Mouse (Mus musculus): ENCODE measurements at regions not wholly inside any gene's neighbourhood (a gene's known extent, or its start where the extent isn't known, plus 50 kb on each side); places are given as distances from the start of the nearest gene placed in this dataset.

DNA sequence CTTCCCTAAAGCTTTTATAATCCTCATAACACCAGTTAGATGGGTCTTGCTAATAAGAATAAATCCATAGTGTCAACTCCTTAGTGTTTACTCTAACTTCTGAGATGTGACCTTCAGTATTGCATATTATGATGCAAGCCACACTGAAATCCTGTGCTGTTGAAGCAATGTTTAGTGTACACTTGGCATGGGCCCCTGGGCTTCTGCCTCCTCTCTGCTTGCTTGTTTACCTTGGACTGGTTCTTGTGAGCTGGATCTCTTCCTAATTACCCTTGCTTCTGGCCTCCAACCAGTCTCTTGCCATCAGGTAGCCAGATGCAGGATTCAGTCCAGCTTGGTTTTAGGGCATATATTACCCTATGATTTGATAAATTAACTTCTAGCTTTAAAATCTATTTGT lies 57.0 kb downstream of the Rgs2 start:
- no peak for DNase-seq (ENCODE audit: low read depth)

DNA sequence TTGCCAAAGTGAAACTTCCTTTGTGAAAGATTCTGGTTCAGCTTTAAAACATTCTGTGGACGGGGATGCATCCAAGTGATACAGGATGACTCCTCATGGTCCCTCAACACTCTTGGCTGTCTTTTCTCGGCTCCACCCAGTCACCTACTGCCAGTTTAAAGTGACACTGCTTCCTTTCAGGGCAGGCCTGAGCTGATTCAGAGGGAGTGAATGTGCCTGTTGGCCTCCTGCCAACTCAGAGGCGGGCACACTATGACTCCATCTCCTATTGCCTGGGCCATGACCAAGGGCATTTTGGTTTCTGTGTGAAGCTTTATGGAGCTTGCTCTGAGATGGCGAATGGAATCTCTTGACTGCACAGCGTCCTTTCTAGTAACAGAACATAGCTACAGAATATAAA lies 62.5 kb downstream of the Rgs2 start:
- DNase-seq (ENCODE audit: low read depth), result no peak

DNA sequence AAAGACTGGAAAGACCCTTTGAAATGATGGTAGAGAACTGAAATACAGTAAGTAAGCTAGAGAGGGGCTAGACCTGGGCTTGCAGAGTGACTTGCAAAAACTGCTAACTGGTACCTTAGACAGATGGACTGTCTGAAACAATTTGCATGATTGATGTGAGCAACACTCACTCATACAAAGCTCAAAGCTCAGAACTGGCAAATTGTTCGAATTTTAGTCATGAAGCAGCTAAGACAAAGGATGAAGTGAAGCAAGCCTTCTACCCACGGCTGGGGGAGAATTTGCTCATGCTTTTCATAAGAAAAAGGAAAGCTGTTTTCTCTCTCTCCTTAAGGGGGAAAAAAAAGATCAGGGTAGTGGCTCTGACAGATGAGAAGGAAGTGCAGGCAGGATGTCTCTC lies 64.5 kb downstream of the Rgs2 start:
- no peak for DNase-seq (ENCODE audit: low read depth)

DNA sequence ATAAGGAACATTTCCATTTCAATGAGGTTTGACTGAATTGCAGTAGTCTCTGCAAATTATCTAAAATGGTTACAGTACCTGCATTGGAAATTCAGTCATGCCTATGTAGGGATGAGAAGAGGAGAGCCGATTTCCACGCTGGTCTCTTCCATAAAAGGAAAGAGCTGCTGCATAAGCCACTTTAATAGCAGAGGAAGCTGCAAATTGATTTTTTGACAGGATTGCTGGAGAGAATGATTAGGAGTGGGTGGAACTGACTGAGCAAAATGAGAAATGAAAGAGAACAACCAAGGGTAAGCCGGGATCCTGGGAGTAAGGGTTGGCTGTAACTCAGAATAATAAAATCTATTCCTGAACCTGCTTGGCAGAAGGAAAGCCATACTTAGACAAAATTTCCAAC lies 65.4 kb downstream of the Rgs2 start:
- DNase-seq (ENCODE audit: low read depth), result no peak

DNA sequence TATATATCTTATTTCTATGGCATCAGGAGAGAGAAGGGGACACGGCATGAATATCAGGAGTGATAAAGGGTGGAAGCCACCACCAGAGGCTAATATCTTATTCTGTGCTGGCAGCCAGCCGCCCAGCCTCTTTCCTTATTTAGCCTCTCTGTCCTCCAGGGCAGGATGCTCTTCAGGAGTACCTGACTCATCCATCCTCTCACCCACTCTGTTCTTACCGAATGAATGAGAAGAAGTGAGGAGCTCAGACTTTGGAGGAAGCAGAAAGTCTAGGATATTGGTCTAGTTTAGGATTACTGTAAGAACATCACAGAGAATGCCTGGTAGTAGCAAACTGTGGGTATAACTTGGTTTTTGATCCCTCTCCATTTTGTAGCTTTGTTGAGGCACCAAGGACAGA lies 73.2 kb downstream of the Rgs2 start:
- no peak for DNase-seq (ENCODE audit: low read depth)

DNA sequence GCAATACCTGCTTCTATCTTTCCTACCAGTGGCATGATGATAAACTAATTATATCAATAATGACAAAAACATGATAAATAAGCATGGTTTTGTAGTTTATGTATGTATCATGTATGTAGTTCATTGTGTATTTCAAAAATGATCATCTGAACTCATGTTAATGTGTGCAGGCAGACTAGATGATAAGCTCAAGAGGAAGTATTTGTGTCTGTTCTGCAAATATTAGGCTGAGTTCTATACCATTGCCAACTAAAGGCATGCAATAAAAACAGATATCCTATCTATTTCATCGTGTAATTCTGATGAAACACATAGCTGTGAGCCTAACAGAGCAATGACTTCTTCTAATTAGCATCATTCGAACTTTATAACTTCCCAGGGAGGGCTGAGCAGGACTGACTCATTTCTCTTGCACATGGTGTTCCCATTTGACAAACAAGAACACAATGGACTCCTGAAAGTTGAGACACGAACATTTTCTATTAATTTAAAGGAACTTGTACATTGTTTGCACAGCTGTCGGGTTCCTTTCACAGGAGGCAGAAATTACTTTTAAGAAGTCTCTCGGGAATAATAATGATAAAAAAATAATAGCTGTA lies 74.3 kb downstream of the Rgs2 start:
- no peak for DNase-seq (ENCODE audit: low read depth)

DNA sequence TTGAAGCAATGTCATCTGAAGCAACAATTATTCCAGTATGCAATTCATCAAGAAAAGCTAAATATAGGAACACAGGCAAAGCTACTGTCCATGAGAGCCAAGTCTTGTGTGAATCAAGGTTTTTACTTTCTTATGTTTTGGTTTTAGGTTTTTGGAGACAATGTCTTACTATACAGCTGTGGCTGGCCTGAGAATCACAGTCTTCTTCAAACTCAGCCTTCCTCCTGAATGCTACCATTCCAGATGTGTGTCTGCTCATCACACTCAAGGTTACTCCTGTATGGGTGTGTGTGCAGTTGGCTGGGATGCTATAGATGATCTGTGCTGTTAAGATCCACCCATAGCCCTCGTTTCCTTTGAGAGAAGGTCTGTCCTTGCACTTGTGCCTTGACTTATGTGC lies 81.5 kb downstream of the Rgs2 start:
- DNase-seq (ENCODE audit: low read depth), result no peak

DNA sequence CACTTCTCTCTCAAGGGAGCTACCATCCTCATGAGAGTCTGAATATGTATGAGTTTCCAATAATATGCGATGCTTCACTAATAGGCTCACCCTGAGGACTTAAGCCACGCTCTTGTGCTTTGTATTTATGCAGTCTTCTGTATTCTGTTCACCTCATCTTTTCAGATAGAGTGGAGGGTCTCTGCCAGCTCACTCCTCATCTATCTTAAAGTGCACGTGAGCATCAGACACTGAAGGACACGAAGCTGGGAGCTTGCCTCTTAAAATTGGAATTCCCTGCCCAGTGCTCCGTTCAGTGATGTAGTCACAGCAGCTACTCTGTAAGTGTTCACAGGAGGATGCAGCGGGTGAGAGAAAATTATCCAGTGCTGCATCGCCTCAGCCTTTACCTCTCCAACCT lies 83.7 kb downstream of the Rgs2 start:
- no peak for DNase-seq (ENCODE audit: low read depth)

DNA sequence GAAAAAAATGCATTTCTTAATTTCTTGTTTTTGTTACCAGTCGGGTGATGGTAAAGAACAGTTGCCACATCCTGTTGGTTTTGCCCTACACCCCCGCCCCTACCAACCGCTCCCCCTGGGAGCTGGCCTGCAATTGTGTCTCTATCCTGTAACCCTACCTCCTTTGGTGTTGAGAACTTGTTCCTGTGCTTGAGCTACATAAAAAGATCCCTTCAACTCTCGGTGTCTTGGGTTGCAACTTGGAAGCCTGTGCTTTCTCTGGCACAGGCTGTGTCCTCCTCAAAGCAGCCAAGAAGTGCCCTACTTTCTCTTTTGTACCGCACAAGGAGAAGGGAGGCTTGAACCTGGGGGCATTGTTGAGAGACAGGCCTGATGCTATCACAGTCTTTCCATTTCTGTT lies 85.0 kb downstream of the Rgs2 start:
- no peak for DNase-seq (ENCODE audit: low read depth)

DNA sequence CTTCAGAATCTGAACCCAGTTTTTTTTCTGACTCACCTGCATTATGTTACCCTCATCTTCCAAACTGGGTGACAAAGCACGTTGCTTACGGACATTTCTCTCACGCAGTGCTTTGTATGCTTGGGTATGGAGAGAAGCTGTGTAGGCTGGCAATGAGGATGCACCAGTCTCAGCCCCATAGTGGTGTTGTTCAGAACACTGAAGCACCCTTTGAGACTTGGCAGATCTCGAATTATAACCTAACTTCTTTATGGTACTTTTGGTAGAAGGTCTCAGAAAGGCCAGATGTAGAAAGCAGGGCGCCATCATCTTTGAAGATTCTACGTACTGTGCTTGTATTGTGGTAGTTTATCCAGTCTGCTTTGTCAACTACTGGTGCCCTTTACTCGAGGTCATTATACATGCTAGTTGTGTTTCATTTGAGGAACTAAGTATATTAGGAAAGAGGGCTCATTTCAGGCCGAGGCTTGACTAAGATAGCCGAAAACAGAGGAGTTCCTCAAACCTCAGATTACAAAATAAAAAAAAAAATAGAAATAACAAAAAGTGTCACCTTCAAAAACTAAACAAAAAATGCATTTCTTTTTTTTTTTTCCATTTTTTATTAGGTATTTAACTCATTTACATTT lies 85.7 kb downstream of the Rgs2 start:
- DNase-seq (ENCODE audit: low read depth), result no peak

DNA sequence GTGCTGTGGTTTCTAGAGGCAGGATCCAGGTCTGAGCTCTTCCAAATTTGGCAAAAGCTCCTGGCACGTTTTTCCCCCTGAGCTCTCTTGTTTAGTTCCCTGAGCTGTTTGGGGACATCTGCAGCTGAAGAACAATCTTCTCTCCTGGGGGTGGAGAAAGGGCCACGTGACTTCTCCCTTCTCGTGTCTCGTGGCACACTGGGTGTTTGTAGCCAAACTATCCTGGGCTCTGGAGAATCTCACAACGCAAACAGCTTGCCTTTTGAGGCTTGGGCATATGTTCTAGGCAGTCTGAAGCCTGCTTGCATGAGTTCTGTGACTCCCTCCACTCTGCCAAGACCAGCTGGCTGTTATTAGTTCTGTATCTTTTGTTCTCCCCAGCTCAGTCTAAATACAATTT lies 86.3 kb downstream of the Rgs2 start:
- no peak for DNase-seq (ENCODE audit: low read depth)

DNA sequence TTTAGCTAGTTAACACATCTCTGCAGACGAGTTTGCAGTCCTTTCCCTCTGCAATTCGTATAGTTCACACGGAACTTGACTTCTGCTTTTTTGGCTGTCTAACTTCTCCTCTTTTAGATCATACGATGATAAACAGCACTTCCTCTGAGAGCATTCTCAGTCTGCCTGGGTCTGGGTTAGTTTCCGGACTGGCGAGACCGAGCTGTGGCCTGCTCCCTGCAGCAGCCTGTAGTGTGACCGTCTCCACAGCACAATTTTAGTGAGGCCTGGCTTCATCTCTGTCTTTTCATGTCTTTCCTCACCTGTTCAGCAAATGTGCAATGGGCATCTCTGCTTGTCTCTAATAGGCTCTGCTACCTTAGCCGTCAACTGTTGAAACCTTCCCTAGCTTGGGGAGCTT lies 87.4 kb downstream of the Rgs2 start:
- DNase-seq (ENCODE audit: low read depth), result no peak

DNA sequence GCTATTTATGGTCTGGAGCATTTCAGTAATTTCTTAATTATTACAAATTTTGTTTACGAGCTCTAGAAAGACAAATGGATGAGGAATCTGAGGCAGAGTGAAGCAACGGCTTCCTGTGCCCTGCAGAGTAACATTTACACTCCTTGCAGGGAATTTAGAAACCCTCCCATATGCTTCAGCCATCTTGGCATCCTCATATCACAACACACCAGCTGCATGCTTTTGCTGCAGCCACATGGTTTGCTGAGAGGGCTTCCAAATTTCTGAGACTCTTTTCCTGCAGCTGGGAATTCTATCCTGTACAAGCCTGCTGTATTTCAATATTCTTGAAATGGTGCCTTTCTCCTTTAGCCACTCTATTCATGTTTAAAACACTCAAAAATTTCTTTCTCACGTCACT lies 91.4 kb downstream of the Rgs2 start:
- no peak for DNase-seq (ENCODE audit: low read depth)

DNA sequence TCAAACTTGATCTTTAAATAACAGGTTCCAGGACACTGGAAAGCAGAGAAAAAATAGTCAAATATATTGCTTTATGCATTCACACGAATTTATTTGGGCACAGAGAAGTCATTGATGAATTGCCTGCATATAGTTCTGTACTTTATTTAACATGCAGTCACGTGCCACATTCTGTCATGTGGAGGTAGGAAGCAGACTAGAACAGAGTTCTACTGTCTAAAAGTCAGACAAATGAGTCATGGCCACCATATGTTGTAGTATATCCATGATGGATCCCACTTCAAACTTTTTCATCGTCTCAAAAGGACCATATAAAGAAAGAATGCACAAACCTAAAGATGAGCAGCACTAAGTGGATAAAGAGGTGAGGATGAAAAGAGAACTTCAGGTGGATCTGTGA lies 92.7 kb downstream of the Rgs2 start:
- DNase-seq (ENCODE audit: low read depth), result no peak

DNA sequence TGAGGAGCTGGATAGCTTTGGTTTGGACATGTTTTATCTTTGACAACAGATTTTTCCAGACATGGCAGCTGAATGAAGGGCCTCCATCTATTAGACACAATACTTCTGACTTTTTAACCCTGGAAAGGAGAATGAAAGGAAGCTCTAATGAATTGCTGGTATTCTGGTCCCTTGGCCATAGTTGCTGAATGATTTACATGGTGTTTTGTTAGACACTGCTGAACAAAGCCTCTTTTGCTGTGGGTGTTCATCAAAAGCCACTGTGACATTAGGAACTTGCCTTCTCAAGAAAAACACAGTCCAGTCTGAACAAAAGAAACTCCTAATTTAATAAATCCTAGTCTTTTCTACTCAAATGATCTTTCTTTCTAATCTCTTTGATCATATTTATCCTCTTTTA lies 93.4 kb downstream of the Rgs2 start:
- DNase-seq (ENCODE audit: low read depth), result no peak

DNA sequence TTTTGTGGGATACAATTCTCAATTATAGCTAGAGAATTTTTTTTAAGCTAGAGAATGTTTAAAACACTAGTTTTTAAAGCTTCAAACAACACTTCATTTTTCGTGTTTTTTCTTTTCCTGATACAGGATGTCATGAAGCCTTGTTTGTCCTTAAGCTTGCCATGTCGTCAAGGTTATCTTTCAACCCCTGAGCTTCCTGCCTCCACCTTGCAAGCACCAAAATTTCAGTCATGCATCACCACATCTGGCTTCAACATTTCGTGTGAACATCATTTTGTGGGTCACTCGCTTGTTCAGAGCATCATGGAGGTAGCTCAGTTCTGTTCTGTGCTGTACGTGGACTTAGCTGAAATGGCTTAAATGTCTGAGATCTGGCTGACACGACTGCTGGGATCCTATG lies 96.6 kb downstream of the Rgs2 start:
- DNase-seq (ENCODE audit: low read depth), result no peak

DNA sequence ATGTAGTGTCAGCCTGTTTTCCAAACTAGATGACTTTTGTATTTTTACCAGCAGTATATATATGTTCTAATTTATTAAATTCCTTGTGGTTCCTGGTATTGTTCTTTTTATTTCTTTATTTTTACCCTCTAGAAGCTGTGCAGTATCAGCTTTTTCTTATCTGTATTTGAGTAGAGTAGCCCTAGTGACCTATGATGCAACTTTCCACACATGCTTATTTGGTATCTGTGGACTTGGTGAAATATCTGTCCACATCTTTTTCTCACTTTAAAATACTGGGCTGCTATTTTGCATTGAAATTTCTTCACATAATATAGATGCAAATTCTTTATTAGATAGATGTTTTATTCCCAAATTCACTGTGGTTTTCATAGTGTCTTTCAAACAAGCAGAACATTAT lies 97.1 kb downstream of the Rgs2 start:
- DNase-seq (ENCODE audit: low read depth), result no peak

DNA sequence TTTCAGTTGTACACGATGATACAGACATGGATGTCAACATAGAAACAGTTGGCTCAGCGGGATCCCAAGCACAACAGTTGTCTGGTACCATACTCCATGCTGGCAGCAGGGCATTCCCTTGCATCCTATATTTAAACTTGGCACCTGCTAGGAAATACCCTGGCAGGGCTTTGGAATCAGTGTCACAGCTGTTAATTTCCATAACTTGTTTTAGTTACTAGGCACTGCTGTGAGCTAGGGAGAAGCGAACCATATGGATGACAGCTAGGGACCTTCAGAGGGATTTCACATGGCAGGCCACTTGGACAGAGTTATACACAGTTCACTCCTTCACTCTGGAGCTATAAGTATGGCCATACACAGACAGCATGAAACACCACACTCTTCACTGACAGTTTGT lies 100.0 kb downstream of the Rgs2 start:
- DNase-seq (ENCODE audit: low read depth), result no peak

DNA sequence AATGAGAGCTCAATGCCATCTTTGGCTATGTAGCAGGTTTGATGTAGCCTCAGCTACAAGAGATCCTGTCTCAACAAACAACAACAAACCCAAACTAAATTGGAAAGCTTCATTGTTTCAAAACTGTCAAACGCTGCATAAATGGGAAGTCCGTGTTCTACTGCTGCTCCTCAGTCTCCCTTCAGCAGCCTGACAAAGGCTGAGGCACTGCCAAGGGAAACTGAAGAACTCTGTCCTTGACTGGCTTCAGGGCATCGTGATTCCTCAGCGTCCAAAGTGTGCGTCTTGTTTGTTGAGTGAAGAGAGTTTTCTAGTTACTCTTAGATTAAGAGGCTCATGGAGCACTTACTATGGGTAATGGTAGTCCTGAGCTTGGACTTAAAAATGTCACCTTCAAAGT lies 100.7 kb downstream of the Rgs2 start:
- no peak for DNase-seq (ENCODE audit: low read depth)

DNA sequence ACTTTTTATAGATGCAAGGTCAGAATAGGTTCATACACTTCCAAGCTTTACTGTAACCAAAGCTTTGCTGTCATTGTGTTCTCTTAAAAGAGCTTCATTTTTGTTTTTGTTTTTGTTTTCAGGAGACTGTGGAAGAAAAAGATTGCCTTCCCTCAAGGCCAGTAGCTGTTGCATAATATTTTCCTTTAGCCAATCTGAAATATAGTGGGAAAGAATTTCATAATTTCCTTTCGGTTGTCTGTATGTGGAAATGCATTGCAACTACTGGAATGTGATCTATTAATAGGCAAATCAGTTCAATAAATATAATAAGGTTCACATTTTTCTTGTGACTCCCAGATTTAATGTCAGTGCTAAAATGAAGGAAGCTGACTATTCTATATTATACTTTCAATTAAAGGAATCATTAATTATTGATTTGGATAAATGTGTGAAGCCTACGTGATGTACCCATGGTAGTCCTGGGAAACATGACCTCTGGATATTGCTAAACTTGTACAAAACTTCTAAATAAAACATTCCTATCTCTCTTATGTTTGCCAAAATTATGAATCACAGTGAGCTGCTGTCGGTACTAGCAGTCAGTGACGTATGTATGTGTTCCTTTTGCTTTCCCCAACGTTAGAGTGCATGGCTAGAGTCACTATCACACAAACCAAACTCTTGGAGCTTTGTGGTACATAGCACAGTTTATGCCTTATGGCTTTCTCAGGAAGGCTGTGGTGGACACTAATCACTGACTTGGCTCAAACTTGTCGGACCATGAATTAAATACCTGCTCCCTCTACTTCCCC lies 102.6 kb downstream of the Rgs2 start:
- no peak for DNase-seq (ENCODE audit: low read depth)

DNA sequence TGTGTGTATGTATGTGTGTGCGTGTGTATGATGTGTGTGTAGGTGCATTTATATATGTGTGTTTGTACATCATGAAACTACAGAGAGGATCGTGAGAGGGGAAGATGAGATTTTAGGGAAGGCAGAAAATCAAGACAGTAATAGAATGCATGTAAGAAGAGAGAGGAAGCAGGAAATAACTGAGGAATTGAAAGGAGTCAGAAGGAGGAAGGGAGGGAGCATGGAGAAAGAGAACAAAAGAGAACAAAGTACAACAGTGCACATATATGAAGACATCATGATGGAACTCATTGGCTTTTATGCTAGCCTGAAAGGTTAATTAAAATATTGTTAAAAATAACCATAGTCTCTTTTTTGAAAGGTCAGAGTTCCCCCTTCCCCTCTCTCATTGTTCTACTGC lies 111.4 kb downstream of the Uchl5 start:
- DNase-seq (ENCODE audit: low read depth), result no peak

DNA sequence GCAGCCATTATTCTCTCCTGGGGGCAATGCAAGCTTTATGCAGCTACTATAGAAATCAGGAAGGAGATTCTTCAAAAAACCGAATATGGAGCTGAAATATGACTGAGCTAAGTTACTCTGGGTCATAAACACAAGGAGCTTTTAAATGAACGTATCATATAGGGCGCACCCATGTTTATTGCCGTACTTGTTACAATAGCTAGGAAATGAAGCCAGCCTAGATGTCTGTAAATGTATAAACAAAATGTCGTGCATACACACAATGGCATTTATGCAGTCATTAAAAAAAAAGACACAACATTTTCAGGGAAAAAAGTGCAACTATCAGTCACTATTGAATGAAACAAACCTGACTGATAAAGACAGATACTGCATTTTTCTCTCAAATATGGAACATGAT lies 111.0 kb downstream of the Uchl5 start:
- no peak for DNase-seq (ENCODE audit: low read depth)

DNA sequence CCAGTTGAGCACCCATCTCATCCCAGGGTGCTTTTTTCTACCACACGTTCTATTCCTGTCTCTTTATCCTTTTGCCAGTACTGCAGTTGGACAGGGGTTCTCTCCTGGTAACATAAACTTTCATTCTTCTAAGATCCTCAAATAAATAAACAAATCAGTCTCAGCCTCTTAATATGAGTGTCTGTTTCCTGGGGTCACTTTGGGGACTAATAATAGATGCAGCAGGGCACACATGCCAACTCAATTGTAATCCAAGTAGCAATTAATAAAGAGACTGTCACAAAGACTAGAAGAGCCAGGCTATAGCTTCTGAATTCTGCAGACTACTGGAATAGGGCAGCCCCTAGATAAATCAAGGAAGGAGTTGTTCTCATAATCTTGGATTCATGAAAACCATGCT lies 108.9 kb downstream of the Uchl5 start:
- no peak for DNase-seq (ENCODE audit: low read depth)

DNA sequence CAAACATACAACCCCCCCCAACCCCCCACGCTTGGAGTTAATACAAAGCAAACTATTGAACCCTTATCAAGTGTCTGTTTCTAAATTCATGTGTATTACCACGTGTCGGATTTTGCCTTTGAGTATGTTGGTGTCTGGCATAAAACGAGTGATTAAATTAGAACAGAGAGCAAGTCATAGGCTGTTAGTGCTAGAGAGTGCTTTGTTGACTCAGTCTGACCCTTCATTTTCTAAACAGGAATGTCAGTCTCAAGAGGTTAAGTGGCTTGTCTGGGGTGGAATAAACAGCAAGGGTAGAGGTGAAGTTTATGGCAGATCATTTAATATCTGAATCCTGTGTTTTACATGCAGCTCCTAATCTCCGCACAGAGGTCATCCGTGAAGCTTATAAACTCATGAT lies 104.1 kb downstream of the Uchl5 start:
- DNase-seq (ENCODE audit: low read depth), result no peak
